Mouse (Mus musculus): ENCODE results near the gene Pecam1. TPM values are rescaled to one million over a fixed set of nuclear protein-coding genes. Genes with fewer than 3 reads are reported as not detected.

The Pecam1 gene
- polyA plus RNA-seq, 1 experiment from 2014 or later, result 23.6 TPM

- ATAC-seq (ENCODE audit: insufficient number of reproducible peaks, insufficient read depth, low FRiP score, low TSS enrichment, low read depth), result no peak
- Histone ChIP-seq H3K4me2 (no peak overlapping the region), H3K9me3 (no peaks in the 10 kb centered on the region; the same call in 1 of the 2 replicates), H3K27me3 (no peaks in the 10 kb centered on the region), H3K4me3 (replicated peaks) (no peak overlapping the region), H3K36me3 (no peaks in the 10 kb centered on the region), H3K27ac (no peak overlapping the region), H3K4me1 (replicated peaks) (no peaks in the 10 kb centered on the region), H3K9ac (replicated peaks) (no peak overlapping the region)
- 78% methylated on average over 4 of the region's 4 CpGs for WGBS
Measured at GRCm38 (mm10) chr11:106692890-106693289, 57.5 kb downstream of the Pecam1 start.

- H3K9ac ChIP-seq (replicated peaks), result no peak overlapping the region
- H3K27me3 ChIP-seq, result no peaks in the 10 kb centered on the region
- WGBS, result 80% methylated on average over 5 of the region's 5 CpGs
- ATAC-seq (ENCODE audit: insufficient number of reproducible peaks, insufficient read depth, low FRiP score, low TSS enrichment, low read depth), result no peak
- no peak overlapping the region for H3K4me3 ChIP-seq (replicated peaks)
- H3K36me3 ChIP-seq, result no peaks in the 10 kb centered on the region
- no peaks in the 10 kb centered on the region for H3K4me1 ChIP-seq (replicated peaks)
- H3K27ac ChIP-seq, result no peak overlapping the region
- H3K9me3 ChIP-seq, result no peaks in the 10 kb centered on the region; the same call in 1 of the 2 replicates
- no peak overlapping the region for H3K4me2 ChIP-seq
Measured at GRCm38 (mm10) chr11:106688375-106688774, 62.1 kb downstream of the Pecam1 start.

DNA sequence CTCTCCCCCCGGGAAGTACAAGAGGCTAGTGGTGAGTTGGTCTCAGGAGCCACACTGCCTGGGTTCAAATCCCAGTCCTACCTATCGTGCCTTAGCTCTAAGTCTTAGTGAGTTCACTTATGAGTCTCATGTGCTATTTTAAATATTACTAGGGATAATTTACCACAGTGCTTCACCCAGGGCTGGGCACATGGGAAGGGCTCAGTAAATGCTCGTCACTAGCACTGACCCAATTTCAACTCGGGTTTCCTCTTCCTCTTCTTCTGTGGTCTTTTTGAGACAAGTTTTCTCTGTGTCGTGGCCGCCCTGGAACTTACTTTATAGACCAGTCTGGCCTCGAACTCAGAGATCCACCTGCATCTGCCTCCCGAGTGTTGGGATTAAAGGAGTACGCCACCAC lies 63.1 kb downstream of the Pecam1 start:
- Histone ChIP-seq H3K9me3 (no peaks in the 10 kb centered on the region; the same call in 1 of the 2 replicates), H3K9ac (replicated peaks) (no peak overlapping the region), H3K36me3 (no peaks in the 10 kb centered on the region), H3K27me3 (no peaks in the 10 kb centered on the region), H3K27ac (no peak overlapping the region), H3K4me3 (replicated peaks) (no peak overlapping the region), H3K4me2 (no peak overlapping the region), H3K4me1 (replicated peaks) (no peaks in the 10 kb centered on the region)
- WGBS, result 89% methylated on average over 9 of the region's 9 CpGs
- no peak for ATAC-seq (ENCODE audit: insufficient number of reproducible peaks, insufficient read depth, low FRiP score, low TSS enrichment, low read depth)

DNA sequence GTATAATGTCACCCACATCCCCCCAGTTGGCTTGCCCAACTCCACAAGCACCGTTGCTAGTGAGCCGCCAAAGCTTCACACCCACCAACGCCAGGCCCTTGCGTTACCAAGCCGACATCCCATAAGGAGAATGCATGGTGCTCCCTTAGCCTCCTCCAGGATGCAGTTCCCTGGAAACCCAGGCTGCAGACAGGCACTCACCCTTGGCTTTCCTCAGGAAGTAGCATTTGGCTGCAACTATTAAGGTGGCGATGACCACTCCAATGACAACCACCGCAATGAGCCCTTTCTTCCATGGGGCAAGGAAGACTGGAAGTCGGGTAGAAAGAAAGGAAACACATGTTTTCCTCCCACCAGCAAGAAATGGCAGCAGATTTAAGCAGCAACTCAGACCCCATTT lies 66.4 kb downstream of the Pecam1 start:
- Histone ChIP-seq H3K9ac (replicated peaks) (no peak overlapping the region), H3K27me3 (no peaks in the 10 kb centered on the region), H3K4me3 (replicated peaks) (no peak overlapping the region), H3K4me2 (no peak overlapping the region), H3K36me3 (no peaks in the 10 kb centered on the region), H3K27ac (no peak overlapping the region), H3K9me3 (no peaks in the 10 kb centered on the region), H3K4me1 (replicated peaks) (no peaks in the 10 kb centered on the region)
- no peak for ATAC-seq (ENCODE audit: insufficient number of reproducible peaks, insufficient read depth, low FRiP score, low TSS enrichment, low read depth)
- WGBS, result 90% methylated on average over 8 of the region's 8 CpGs

DNA sequence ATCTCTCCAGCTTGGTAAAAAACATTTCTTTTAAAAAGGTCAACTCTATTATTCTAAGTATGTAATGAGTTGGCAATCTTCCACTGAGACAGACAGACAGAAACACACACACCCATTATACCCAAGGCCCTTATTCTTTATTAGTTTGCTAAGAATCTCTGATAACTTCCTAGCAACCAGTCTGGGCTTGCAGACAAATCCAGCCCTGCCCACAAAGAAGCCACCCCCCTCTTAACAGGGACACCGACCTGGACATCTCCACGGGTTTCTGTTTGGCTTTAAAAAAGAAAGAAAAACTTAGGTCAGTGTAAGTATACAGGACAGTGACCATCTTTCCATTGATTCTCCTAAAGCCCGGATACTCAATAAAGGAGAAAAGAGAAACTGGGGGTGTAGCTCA lies 67.1 kb downstream of the Pecam1 start:
- WGBS, result 84% methylated on average over 3 of the region's 3 CpGs
- ATAC-seq (ENCODE audit: insufficient number of reproducible peaks, insufficient read depth, low FRiP score, low TSS enrichment, low read depth), result no peak
- no peaks in the 10 kb centered on the region for H3K36me3 ChIP-seq
- H3K9ac ChIP-seq (replicated peaks), result no peak overlapping the region
- no peak overlapping the region for H3K4me3 ChIP-seq (replicated peaks)
- H3K27ac ChIP-seq, result no peak overlapping the region
- H3K4me2 ChIP-seq, result no peak overlapping the region
- no peaks in the 10 kb centered on the region for H3K4me1 ChIP-seq (replicated peaks)
- no peaks in the 10 kb centered on the region for H3K27me3 ChIP-seq
- no peaks in the 10 kb centered on the region for H3K9me3 ChIP-seq

GRCm38 (mm10) chr11:106681138-106681537 lies 69.3 kb downstream of the Pecam1 start:
- no peaks in the 10 kb centered on the region for H3K36me3 ChIP-seq
- H3K9ac ChIP-seq (replicated peaks), result no peak overlapping the region
- no peaks in the 10 kb centered on the region for H3K27me3 ChIP-seq
- no peaks in the 10 kb centered on the region for H3K4me1 ChIP-seq (replicated peaks)
- ATAC-seq (ENCODE audit: insufficient number of reproducible peaks, insufficient read depth, low FRiP score, low TSS enrichment, low read depth), result no peak
- H3K9me3 ChIP-seq, result no peaks in the 10 kb centered on the region
- 89% methylated on average over 6 of the region's 6 CpGs for whole genome bisulfite sequencing
- H3K4me2 ChIP-seq, result no peak overlapping the region
- no peak overlapping the region for H3K27ac ChIP-seq
- H3K4me3 ChIP-seq (replicated peaks), result no peak overlapping the region

- no peaks in the 10 kb centered on the region for H3K36me3 ChIP-seq
- no peak overlapping the region for H3K9ac ChIP-seq (replicated peaks)
- H3K4me1 ChIP-seq (replicated peaks), result peaks cover 6% of the 10 kb centered on the region
- no peaks in the 10 kb centered on the region; the same call in 1 of the 2 replicates for H3K27me3 ChIP-seq
- no peak overlapping the region for H3K27ac ChIP-seq
- H3K4me3 ChIP-seq (replicated peaks), result no peak overlapping the region
- no peak overlapping the region for H3K4me2 ChIP-seq
- WGBS, result 57% methylated on average over 6 of the region's 6 CpGs
- no peak for ATAC-seq (ENCODE audit: insufficient number of reproducible peaks, insufficient read depth, low FRiP score, low TSS enrichment, low read depth)
- no peaks in the 10 kb centered on the region for H3K9me3 ChIP-seq
Measured at GRCm38 (mm10) chr11:106679874-106680273, 70.6 kb downstream of the Pecam1 start.

- H3K4me2 ChIP-seq, result no peak overlapping the region
- WGBS, result 90% methylated on average over 10 of the region's 10 CpGs
- no peak for ATAC-seq (ENCODE audit: insufficient number of reproducible peaks, insufficient read depth, low FRiP score, low TSS enrichment, low read depth)
Measured at GRCm38 (mm10) chr11:106677910-106678591, 72.4 kb downstream of the Pecam1 start.

DNA sequence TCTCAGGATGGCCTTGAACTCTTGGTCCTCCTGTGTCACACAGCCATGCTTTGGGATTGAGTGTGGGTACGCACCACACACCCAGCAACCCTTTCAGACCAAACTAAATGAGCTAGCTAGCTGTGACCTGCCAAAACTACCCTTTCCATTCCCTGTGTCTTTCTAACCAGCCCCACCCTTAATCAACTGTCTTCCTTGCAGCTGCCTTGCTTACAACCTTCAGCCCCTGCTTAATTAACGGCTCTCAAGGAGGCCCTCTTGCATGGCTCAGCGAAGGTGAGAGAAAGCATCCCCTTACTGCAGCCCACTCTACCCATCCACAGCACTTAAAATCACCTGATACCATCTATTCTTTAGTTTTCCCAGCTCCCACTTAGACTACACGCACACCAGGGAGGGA lies 73.1 kb downstream of the Pecam1 start:
- no peak for ATAC-seq (ENCODE audit: insufficient number of reproducible peaks, insufficient read depth, low FRiP score, low TSS enrichment, low read depth)
- H3K4me2 ChIP-seq, result no peak overlapping the region
- H3K4me3 ChIP-seq (replicated peaks), result no peak overlapping the region
- H3K9ac ChIP-seq (replicated peaks), result no peak overlapping the region
- H3K9me3 ChIP-seq, result no peaks in the 10 kb centered on the region
- peaks cover 20% of the 10 kb centered on the region for H3K4me1 ChIP-seq (replicated peaks)
- H3K27ac ChIP-seq, result no peak overlapping the region
- H3K27me3 ChIP-seq, result no peaks in the 10 kb centered on the region; the same call in 1 of the 2 replicates
- WGBS, result 72% methylated on average over 4 of the region's 4 CpGs
- H3K36me3 ChIP-seq, result no peaks in the 10 kb centered on the region

More at GRCm38 (mm10) chr11:106677910-106678591, 72.4 kb downstream of the Pecam1 start:
- Histone ChIP-seq H3K36me3 (no peaks in the 10 kb centered on the region), H3K27ac (no peak overlapping the region), H3K4me3 (replicated peaks) (no peak overlapping the region), H3K9ac (replicated peaks) (no peak overlapping the region), H3K9me3 (no peaks in the 10 kb centered on the region), H3K4me1 (replicated peaks) (peaks cover 20% of the 10 kb centered on the region), H3K27me3 (no peaks in the 10 kb centered on the region; the same call in 1 of the 2 replicates)

- Histone ChIP-seq H3K4me3 (replicated peaks) (no peak overlapping the region), H3K4me1 (replicated peaks) (peaks cover 24% of the 10 kb centered on the region), H3K27me3 (no peaks in the 10 kb centered on the region; the same call in 1 of the 2 replicates), H3K27ac (no peak overlapping the region), H3K9me3 (no peaks in the 10 kb centered on the region), H3K4me2 (no peak overlapping the region), H3K9ac (replicated peaks) (no peak overlapping the region), H3K36me3 (no peaks in the 10 kb centered on the region)
- 78% methylated on average over 5 of the region's 5 CpGs for WGBS
- no peak for ATAC-seq (ENCODE audit: insufficient number of reproducible peaks, insufficient read depth, low FRiP score, low TSS enrichment, low read depth)
Measured at GRCm38 (mm10) chr11:106675875-106676274, 74.6 kb downstream of the Pecam1 start.

DNA sequence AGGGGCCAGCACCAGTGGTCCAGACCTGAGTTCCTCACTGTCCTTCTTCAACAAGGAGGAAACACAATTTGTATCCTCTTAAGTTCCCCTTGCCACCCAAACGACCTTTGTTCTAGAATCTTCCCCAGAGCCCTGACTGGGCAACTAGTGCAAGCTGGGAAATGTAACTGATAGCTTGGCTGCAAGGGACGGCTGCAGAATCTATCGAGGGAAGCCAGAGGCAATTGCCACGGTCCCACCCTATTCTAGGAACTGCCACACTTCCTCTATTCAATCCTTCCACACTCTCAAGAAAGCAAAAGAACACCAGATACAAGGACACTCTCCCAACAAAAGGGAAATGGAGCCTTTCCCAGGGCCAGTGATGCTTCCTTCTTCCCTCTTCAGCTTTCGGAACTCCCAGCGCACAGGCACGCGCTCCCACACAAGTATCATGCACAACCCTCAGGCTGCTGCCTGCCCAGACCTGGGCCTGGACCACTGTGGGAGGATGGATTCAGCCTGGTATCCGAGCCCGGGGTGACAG lies 75.2 kb downstream of the Pecam1 start:
- WGBS, result 69% methylated on average over 10 of the region's 10 CpGs
- no peaks in the 10 kb centered on the region for H3K36me3 ChIP-seq
- no peak overlapping the region for H3K4me3 ChIP-seq (replicated peaks)
- ATAC-seq (ENCODE audit: insufficient number of reproducible peaks, insufficient read depth, low FRiP score, low TSS enrichment, low read depth), result no peak
- H3K27me3 ChIP-seq, result no peaks in the 10 kb centered on the region; the same call in 1 of the 2 replicates
- peaks cover 25% of the 10 kb centered on the region for H3K4me1 ChIP-seq (replicated peaks)
- no peak overlapping the region for H3K4me2 ChIP-seq
- peak overlapping the region; percentile 67 for H3K27ac ChIP-seq
- H3K9me3 ChIP-seq, result no peaks in the 10 kb centered on the region
- H3K9ac ChIP-seq (replicated peaks), result no peak overlapping the region
